Mouse (Mus musculus): ENCODE measurements around the gene Nisch. TPM values are rescaled to one million over a fixed set of nuclear protein-coding genes. Genes with fewer than 3 reads are reported as not detected.

Gene Nisch
- total and polyA plus RNA-seq, 2 experiments from 2014 or later: 243 to 419 TPM

DNA sequence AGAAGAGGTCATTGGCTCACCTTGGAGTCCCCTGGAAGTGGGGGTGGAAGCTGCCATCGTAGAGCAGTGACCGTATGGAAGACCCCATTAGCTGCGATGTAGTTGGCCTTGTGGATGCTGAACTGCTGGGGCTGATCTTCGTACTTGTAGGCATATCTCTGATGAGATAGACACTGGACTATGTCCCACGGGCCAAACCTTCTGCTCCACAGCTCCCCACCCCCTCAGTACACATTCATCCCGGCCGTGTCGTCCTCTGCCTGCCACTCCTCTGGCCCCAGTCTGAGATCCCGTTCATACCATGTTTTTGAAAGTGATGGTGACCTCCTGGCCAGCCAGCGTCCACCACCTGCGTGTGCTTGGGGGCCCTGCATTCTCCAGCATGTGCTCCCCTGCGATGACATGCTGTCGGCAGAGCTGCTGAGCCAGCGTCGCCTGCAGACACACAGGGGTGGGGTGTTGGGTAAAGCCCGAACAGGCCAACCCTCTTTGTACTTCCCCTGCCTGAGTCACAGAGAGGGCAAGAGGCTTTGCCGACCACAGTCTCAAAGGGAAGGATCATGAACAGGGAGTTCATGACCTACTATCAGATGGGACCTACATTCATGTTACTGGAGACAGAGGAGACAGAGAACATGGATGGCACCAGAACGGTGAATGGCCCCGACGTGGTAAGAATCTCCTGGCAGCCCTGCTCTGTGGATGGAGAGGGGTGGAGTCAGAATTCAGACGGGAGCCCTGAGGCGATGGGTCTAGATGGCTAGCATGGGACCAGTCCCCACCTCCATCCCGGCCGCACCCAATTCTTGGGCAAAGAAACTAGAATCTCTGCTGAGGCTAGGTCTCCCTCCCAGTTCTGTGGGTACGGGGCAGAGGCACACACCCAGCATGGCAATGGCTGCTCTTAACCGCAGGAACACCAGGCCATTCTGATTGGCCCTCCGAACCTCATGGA, 56.3 kb downstream of the Nisch start:
- whole genome bisulfite sequencing: 74% methylated on average over 27 of the region's 27 CpGs
- TF ChIP-seq CTCF (IDR thresholded peaks at IDR 0.05; ENCODE audit: low read depth): no peak
- no peak for DNase-seq (ENCODE audit: low spot score)
- ATAC-seq: no peak
- Histone ChIP-seq H3K9me3 (ENCODE audit: low read length) (no peaks in the 10 kb centered on the region), H3K27me3 (ENCODE audit: insufficient read depth, low read length) (no peaks in the 10 kb centered on the region), H3K4me1 (ENCODE audit: insufficient read depth, low read length) (no peaks in the 10 kb centered on the region), H3K4me3 (ENCODE audit: low read length) (no peak overlapping the region), H3K4me2 (ENCODE audit: low read depth, low read length) (no peak overlapping the region), H3K9ac (replicated peaks; ENCODE audit: low read length) (no peak overlapping the region), H3K27ac (no peak overlapping the region), H3K36me3 (ENCODE audit: insufficient read depth, low read length) (no peaks in the 10 kb centered on the region)

DNA sequence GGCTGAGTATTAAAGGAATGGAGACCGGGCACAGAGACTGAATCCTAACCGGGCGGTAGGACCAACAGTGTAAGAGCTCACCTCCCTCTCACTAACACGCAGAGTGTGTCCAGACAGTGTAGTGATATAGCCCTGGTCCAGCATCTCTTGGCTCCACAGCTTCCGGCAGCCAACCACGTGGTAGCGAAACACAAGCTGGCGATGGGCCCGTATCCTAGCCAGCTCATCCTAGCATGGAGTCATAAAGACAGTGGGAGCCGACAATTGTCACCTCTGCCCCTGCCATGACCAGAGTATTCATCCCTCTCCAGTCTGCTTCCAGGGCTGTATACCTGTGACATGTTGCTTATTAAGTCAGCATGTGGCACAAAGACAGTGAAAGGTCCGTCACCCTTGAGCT, 71.1 kb downstream of the Nisch start:
- H3K4me1 ChIP-seq (ENCODE audit: insufficient read depth, low read length): no peaks in the 10 kb centered on the region
- no peak for DNase-seq (ENCODE audit: low spot score)
- no peaks in the 10 kb centered on the region for H3K36me3 ChIP-seq (ENCODE audit: insufficient read depth, low read length)
- H3K27me3 ChIP-seq (ENCODE audit: insufficient read depth, low read length): no peaks in the 10 kb centered on the region
- no peak for TF ChIP-seq CTCF (IDR thresholded peaks at IDR 0.05; ENCODE audit: low read depth)
- H3K4me2 ChIP-seq (ENCODE audit: low read depth, low read length): no peak overlapping the region
- H3K9me3 ChIP-seq (ENCODE audit: low read length): no peaks in the 10 kb centered on the region
- WGBS: 81% methylated on average over 11 of the region's 11 CpGs
- no peak overlapping the region for H3K27ac ChIP-seq
- no peak overlapping the region for H3K9ac ChIP-seq (replicated peaks; ENCODE audit: low read length)
- H3K4me3 ChIP-seq (ENCODE audit: low read length): no peak overlapping the region
- no peak for ATAC-seq

DNA sequence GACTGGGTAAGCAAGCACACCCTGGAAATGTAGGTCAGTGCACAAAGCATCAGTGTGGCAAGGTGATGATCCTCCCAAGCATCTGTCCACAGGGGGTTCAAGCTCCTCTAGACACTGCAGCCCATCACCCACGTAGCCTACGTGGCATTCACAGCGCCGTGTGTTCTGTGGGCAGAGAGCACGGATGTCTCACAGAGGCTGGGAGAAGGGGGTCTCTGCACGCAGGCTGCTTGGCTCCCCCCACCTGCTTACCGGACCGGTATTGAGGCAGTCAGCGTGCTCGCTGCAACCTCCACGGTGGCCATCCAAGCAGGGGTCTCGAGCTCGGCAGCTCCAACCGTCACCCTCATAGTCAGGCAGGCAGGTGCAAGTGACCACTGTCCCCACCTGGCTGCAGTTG, 75.7 kb downstream of the Nisch start:
- Histone ChIP-seq H3K4me3 (ENCODE audit: low read length) (no peak overlapping the region), H3K36me3 (ENCODE audit: insufficient read depth, low read length) (peaks cover 6% of the 10 kb centered on the region; the same call in 1 of the 2 replicates), H3K9ac (replicated peaks; ENCODE audit: low read length) (no peak overlapping the region), H3K9me3 (ENCODE audit: low read length) (no peaks in the 10 kb centered on the region), H3K27ac (no peak overlapping the region), H3K4me2 (ENCODE audit: low read depth, low read length) (no peak overlapping the region), H3K4me1 (ENCODE audit: insufficient read depth, low read length) (no peaks in the 10 kb centered on the region), H3K27me3 (ENCODE audit: insufficient read depth, low read length) (no peaks in the 10 kb centered on the region)
- ATAC-seq (no peak), DNase-seq (ENCODE audit: low spot score) (no peak)
- WGBS: 94% methylated on average over 14 of the region's 14 CpGs
- TF ChIP-seq CTCF (IDR thresholded peaks at IDR 0.05; ENCODE audit: low read depth): no peak

DNA sequence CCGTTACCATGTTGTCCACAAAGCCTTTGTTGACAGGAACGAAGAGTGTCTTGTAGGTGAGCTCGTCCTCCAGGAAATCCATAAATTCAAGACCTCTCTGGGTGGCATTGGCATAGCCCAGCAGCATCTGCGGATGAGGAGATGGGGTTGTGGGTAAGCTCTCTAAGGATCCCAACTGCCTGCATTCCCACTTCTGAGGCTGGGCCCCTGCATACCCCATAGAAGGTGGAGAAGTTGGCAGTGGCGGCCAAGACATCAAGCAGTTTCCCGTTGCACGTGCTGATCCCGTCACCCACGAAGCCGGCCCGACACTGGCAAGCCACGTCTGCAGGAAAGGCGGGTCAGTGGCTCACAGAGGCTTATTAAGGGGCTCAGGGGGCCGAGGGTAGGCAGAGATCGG, 76.6 kb downstream of the Nisch start:
- Histone ChIP-seq H3K4me2 (ENCODE audit: low read depth, low read length) (no peak overlapping the region), H3K9me3 (ENCODE audit: low read length) (no peaks in the 10 kb centered on the region), H3K9ac (replicated peaks; ENCODE audit: low read length) (no peak overlapping the region), H3K4me1 (ENCODE audit: insufficient read depth, low read length) (no peaks in the 10 kb centered on the region), H3K27me3 (ENCODE audit: insufficient read depth, low read length) (no peaks in the 10 kb centered on the region), H3K36me3 (ENCODE audit: insufficient read depth, low read length) (peaks cover 6% of the 10 kb centered on the region; the same call in 1 of the 2 replicates), H3K27ac (no peak overlapping the region), H3K4me3 (ENCODE audit: low read length) (no peak overlapping the region)
- ATAC-seq: no peak
- DNase-seq (ENCODE audit: low spot score): no peak
- 86% methylated on average over 15 of the region's 15 CpGs for WGBS
- TF ChIP-seq CTCF (IDR thresholded peaks at IDR 0.05; ENCODE audit: low read depth): no peak

DNA sequence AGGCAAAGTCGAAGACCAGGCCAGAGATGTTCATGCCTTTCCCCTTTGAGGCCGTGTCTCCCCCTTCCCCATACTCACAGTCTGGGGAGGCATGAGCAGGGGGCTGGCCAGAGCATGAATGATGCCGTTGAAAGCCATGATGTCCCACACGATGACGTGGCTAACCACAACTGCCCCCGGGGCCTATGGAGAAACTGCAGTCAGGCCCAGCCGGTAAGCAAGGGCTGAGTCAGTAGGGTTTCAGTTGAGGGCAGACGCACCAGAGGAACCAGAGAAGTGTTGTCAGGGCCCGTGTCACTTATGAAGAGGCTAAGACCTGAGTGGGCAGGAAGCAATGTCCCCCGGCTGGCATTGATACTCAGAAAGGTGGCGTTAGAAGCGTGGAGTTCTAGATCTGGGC, 77.1 kb downstream of the Nisch start:
- Histone ChIP-seq H3K4me2 (ENCODE audit: low read depth, low read length) (no peak overlapping the region), H3K4me1 (ENCODE audit: insufficient read depth, low read length) (0 out of 2 replicates have a peak, but pooled peaks cover under 1% of the 10 kb centered on the region), H3K9me3 (ENCODE audit: low read length) (no peaks in the 10 kb centered on the region), H3K27ac (no peak overlapping the region), H3K9ac (replicated peaks; ENCODE audit: low read length) (no peak overlapping the region), H3K36me3 (ENCODE audit: insufficient read depth, low read length) (peaks cover 6% of the 10 kb centered on the region; the same call in 1 of the 2 replicates), H3K27me3 (ENCODE audit: insufficient read depth, low read length) (no peaks in the 10 kb centered on the region), H3K4me3 (ENCODE audit: low read length) (no peak overlapping the region)
- WGBS: 90% methylated on average over 12 of the region's 12 CpGs
- DNase-seq (ENCODE audit: low spot score): no peak
- ATAC-seq: no peak
- no peak for TF ChIP-seq CTCF (IDR thresholded peaks at IDR 0.05; ENCODE audit: low read depth)

DNA sequence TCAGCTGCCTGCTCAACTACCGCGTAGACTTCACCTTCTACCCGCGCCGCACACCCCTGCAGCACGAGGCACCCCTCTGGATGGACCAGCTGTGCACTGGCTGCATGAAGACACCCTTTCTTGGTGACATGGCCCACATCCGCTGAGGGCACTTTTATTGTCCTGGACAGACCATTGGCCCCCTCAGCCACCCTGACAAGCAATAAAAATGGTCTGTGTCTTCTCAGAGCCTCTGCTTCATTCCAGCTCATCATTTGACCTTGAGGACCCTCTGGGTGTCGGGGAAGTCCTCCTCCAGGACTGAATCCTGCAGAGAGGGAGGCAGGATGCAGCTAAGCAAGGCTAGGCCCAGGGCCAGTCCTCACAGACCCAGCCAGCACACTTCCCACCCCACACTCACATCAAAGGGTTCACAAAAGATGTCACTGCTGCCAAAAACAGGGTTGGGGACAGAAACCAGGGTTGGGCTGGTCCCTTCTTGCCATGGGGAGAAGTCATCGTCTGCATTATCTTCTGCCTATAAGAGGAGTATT, 77.8 kb downstream of the Nisch start:
- H3K36me3 ChIP-seq (ENCODE audit: insufficient read depth, low read length): peaks cover 6% of the 10 kb centered on the region; the same call in 1 of the 2 replicates
- H3K27me3 ChIP-seq (ENCODE audit: insufficient read depth, low read length): no peaks in the 10 kb centered on the region
- no peak for ATAC-seq

More for the DNA sequence above, 77.8 kb downstream of the Nisch start:
- no peaks in the 10 kb centered on the region for H3K9me3 ChIP-seq (ENCODE audit: low read length)
- peaks cover 7% of the 10 kb centered on the region; the same call in 1 of the 2 replicates for H3K4me1 ChIP-seq (ENCODE audit: insufficient read depth, low read length)
- no peak overlapping the region for H3K4me3 ChIP-seq (ENCODE audit: low read length)
- 90% methylated on average over 9 of the region's 9 CpGs for WGBS
- no peak overlapping the region for H3K4me2 ChIP-seq (ENCODE audit: low read depth, low read length)
- no peak overlapping the region for H3K9ac ChIP-seq (replicated peaks; ENCODE audit: low read length)
- no peak for DNase-seq (ENCODE audit: low spot score)
- no peak overlapping the region for H3K27ac ChIP-seq
- TF ChIP-seq CTCF (IDR thresholded peaks at IDR 0.05; ENCODE audit: low read depth): no peak
